Mouse (Mus musculus) gastrocnemius, adult 18-20 months (tissue): Measurements from ENCODE around the gene Tbxas1. TPM values are rescaled to one million over a fixed set of nuclear protein-coding genes. Genes with fewer than 3 reads are reported as not detected.

Experiments used
- DNase-seq: peaks from one replicate; pipeline ENCODE4 v3.0.0; 2021; ENCODE audit warnings: low spot score
- total RNA-seq, 2 experiments: library from RNA; stranded (reverse); gene quantifications; 2 replicates each; pipeline ENCODE4 v1.2.3; 2021

Tbxas1 gene
- total RNA-seq, 2 experiments from 2014 or later, result 0.48 to 0.69 TPM

GRCm38 (mm10) chr6:38853561-38853992 is 21.6 kb upstream of the Tbxas1 start:
- DNase-seq, result no peak

DNA sequence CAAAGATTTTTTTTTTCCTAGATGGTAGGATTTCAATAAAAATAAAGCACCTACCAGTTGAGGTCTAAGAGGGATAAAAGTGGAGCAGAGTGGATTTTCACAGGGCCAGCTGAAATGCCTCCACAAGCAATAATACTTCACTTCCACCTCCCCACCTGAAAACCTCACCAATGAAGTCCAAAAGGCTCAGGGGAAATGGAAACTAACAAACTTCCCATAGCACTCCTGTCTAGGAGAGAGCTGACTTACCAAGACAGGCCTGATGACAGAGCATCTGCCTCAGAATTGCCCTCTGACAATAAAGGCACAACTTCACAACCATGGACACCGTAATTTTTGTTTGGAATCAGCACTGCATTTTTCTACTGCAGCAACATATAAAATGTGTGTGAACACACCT is 15.4 kb upstream of the Tbxas1 start:
- no peak for DNase-seq

DNA sequence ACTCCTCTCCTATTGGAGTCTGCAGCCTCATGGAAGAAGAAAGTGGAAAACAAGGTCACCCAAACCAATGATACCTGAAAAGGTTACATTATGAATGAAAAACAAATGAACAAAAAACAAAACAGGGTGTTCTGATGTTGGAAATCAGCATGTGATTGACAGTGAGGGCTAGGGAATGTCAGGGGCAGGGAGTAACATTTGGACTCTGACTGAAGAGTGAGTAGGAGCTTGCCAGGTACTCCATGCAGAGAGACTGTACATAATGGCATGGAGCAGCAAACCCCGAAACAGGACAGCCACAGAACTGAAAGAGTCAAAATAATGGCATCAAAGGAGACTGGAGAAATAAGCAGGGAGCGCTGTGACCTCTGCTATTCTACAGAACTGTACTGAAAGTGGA is 14.9 kb upstream of the Tbxas1 start:
- DNase-seq, result no peak

DNA sequence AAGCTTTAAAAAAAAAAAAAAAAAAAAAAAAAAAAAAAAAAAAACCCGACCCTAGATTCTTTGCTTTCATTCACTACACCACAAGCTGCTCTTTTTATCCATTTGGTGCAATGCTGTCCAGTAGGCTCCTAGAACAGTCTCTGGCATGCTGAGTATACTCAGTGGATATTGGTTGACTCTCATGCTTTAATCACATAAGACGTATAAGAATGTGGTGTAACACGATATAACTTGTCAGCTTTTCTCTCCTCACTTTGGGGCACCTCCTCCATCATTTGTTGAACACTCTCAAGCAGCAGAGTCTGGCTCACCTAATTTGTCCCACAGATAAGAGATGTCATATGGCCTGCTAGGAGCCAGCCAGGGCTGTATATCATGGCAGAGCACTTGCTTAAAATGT is 11.6 kb upstream of the Tbxas1 start:
- no peak for DNase-seq

- DNase-seq, result no peak
These were observed 9.4 kb upstream of the Tbxas1 start for GRCm38 (mm10) chr6:38865805-38866204.

DNA sequence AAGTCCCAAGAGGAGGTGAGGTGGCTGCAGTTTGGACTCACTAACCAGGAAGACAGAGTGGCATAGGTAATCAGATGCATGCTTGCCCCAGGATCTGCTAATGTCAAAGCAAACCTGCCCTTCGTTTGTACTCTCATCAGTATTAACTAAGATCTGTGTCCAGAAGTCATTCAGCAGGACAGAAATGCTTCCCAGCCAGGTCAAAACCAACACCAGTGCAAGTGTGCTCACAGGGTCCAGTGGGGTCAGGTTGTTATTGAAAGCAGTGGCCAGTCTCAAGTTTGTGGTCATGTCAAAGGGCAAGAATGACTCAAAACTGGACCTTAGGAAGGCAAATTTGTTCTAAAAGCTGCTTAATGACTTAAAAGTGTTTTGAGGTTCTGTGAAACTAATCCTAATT is 8.8 kb upstream of the Tbxas1 start:
- no peak for DNase-seq

DNA sequence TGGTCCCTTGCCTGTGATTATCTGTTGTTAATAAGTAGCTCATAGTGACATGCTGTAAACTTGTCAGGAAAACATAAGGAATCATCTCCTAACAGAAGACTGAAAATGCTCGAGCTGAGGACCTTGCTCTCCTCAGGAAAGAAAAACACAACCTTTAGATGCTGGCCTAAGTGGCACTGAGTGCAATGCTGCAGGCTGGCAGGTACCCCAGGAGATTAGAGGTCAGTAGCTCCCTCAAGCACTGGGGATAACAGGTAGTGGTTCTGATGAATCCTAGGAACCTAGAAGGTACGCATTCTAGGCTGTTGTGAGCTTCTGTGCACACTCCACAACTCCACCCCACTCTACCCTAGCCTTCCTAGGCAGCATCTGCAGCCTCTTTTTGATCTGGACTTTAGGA is 8.4 kb upstream of the Tbxas1 start:
- DNase-seq, result no peak

- DNase-seq, result peak; percentile 51
These were observed 7.9 kb upstream of the Tbxas1 start for GRCm38 (mm10) chr6:38867291-38867690.

DNA sequence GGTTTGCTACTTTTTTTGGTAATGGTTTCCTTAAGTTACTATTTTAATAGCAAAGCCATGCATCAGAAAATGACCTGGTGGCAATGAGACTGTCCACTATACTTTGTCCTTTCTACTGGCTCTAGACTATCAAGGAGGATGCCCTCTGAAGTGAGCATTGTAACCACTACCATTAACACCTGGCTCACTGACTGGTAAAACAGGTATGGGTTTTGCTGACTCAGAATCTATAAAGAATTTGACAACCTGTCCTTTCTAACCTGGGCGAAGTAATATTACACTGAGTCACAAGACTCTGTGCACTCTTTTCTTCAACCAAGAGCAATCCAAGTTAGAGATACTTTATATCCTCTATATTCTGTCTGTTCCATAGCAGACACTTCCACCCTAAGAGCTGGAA is 6.2 kb upstream of the Tbxas1 start:
- no peak for DNase-seq

DNA sequence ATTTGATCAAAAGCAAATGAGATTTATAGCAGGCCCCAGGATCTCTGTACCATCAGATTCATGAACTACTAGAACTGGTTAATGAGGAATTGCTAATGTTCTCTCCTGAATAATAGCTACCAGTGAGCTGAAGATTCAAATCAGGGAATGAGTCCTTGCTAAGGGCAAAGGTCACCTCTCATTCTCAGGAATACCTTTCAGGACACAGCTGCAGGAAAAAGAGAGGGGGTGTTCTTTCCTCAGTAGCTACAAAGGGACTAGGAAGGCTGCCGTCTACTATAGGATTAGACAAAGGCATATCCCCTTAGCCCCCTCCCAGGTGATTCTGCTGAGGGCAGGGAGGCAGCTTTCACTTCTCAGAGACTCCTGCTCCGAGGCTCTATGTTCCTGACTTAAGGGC is 5.1 kb upstream of the Tbxas1 start:
- no peak for DNase-seq

GRCm38 (mm10) chr6:38871051-38871450 is 4.2 kb upstream of the Tbxas1 start:
- DNase-seq, result no peak

- no peak for DNase-seq
These were observed 1.9 kb upstream of the Tbxas1 start for GRCm38 (mm10) chr6:38873316-38873715.

DNA sequence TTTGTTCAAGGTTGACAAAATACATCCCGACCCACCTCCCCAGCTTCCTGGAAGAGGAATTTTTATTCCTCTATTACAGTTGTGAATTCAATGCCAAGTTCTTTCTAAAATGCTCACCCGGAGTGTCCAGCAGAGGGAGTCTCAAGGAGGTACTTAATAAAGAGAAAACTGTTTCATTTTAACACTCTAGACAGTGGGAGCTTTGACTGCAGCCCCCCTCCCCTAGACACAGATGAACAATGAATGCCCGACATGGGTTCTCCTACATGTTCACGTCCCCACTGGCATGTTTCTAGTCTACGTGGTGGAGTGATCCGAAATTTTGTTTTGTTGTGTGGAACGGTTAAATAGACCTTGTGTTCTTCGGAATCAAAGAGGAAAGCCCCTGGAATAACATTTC is 1.2 kb upstream of the Tbxas1 start:
- peak; percentile 69 for DNase-seq

GRCm38 (mm10) chr6:38874565-38875257 is 493 bp upstream of the Tbxas1 start:
- no peak for DNase-seq

DNA sequence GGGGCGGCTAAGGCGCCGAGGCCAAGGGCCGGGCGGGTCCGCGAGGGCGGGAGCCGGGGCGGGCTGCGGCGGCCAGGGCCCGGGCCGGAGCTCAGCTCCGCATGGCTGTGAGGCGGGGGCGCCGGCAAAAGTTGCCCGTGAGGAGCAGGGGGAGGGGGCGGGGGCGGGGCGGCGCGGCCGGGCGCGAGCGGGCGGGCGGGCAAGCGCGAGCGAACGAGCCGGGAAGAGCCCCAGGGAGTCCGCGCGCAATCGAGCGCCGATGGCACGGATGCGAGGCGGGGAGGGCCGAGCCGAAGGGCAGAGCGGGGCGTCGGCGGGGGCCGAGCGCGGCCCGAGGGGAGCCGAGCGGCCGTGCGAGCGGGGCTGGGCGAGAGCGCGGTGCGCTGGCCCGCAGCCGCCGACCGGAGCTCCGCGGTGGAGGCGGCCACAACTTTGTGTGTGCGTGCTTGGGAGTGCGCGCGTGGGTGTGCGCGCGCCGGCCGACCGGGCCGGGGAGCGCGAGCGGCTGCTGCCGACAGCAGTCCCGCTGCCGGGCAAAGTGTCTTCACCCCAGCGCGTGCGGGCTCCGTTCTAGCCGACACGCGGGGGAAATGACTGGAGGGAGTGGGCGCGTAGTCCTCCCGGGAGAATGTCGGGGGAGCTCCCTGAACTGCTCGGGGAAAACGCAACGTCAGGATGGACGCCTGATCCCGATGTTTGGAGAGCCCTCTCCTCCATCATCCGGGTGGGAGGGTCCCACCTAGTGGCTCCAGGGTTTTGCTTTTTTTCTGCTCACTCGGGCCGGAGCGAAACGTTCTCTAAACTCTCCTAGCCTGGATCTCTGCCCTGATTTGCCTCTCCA is 1.1 kb downstream of the Tbxas1 start, which contains the start of gene Hipk2:
Gene Hipk2, minus strand, starts transcription at position 95 of the 841 bp plus-strand sequence.
- DNase-seq, result peak; percentile 83

- no peak for DNase-seq
These were observed 2.5 kb downstream of the Tbxas1 start for GRCm38 (mm10) chr6:38877674-38878073.

DNA sequence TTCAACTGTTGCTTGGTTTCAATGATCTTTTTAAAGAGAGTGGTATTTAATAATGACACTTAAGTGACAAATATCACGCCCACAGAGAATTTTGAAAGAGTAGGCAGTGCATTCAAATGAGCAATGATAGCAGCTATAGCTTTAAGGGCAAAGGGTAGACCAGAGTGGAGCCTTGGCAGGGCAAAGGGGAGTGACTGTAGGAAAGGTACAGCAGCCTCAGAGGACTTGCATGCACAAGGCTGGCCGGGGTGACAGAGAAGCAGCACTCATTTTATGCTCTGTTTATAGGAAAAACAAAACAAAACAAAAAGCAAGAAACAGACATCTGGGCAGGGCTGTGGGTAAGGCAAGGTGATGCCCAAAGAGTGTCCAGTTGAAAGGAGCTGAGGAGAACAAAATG is 6.3 kb downstream of the Tbxas1 start:
- DNase-seq, result no peak

DNA sequence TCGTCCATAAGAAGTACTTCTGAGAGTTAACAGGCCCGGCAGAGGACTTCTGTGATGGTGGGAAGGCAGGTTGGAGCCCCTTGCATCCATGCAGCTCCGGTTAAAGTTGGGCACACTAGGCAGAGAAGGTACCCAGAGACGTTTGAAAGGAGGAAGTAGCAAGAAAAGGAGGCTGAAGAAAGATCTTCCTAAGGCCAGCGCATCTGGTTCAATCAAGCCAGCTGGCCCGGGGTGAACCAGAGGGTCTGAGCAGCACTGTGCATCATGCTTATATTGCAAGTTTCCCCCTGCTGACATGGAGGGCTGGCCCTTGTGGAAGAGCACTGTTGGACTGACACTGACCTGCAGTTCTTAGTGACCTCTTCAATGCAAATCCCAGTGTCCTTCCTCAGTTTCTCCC is 6.8 kb downstream of the Tbxas1 start:
- DNase-seq, result no peak

- no peak for DNase-seq
These were observed 7.5 kb downstream of the Tbxas1 start for GRCm38 (mm10) chr6:38882728-38883171.

DNA sequence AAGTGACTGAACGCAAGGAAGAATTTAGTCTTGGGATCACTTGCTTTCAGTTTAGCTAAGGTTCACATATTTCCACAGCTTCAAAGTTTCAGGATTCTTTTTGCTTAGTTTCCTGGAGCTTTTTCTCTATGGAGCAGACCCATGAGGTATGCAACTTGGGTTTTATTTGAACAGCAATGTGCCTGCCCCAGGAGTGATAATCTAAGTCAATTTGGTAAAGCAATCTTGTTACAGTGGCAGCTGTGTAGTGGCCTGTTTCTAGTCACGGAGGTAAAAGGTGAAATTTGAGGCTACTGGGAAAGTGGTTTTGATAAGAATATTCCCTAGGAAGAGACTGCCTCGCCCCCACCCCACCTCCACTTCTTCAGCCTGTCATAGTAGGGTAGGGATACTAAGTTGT is 9.3 kb downstream of the Tbxas1 start:
- no peak for DNase-seq

- no peak for DNase-seq
These were observed 9.9 kb downstream of the Tbxas1 start for GRCm38 (mm10) chr6:38885132-38885531.

DNA sequence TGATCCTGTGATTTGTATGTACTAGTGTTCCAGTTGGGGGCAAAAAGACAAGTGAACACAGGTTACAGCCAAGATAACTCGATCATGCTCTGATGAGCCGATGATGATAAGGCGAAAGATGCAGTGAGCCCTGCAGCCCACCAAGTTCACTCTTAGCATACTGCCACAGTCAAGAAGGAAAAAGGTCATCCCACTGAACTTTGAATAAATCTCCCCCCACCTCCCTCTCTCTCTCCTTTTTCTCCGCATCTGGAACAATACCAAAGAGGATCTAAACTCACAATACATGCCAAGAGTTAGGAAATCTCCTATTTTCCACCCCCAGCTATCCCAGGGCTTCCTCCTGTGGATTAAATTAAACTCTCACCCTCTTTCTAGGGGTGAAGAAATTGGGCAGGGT is 12.2 kb downstream of the Tbxas1 start:
- DNase-seq, result no peak

DNA sequence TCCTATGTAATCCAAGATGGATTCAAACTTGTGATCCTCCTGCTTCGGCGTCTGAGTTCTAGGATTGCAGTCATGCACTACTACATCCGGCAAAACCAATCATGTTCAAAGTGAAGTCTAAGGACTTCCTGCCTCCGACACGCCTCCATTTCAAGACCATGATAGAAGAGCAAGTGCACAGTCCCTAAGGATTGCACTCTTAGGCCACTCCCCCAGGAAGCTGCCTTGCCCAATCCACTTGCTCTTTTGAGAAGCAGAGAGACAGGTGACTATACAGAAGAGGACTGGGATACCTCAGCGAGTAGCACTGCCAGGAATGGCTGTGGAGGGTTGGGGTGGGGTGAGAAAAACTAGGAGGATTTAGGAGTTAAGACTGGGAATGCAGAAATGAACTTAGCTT is 14.0 kb downstream of the Tbxas1 start:
- DNase-seq, result no peak
